Mouse (Mus musculus): ENCODE measurements around the gene Aspm.

DNA sequence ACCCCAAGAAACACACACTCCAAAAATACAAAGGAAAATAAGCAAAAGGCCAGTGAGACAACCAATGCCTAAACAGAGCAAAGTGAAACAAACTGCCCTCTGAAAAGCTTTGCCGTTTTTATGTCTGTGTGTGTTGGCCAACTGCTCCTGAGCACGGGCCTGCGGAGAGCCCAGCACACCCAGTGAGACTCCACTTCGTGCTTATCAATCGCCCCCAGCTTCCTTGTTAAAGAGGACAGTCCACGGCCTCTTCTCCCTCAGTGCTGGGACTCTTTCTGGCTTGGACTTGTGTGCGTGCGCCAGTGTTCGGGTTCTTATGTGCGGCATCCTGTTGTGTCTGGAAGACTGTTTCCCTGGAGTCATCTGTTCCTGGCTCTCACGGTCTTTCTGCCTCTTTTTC lies 11.4 kb downstream of the Aspm start:
- no peak for TF ChIP-seq NELFE (IDR thresholded peaks at IDR 0.05; ENCODE audit: low read depth, low read length)
- TF ChIP-seq ZMIZ1 (IDR thresholded peaks at IDR 0.05; ENCODE audit: low read depth, low read length), result no peak
- TF ChIP-seq CTCF (IDR thresholded peaks at IDR 0.05 in 2 of 3, conservative IDR thresholded peaks at IDR 0.05 in 1 of 3; ENCODE audit: control insufficient read depth in 1 of 3, insufficient read depth in 1 of 3, low read depth in 2 of 3, low read length in 3 of 3, poor library complexity in 1 of 3, severe bottlenecking in 1 of 3), result no peak
- no peak for TF ChIP-seq HCFC1 (IDR thresholded peaks at IDR 0.05; ENCODE audit: low read depth, low read length)
- no peak for TF ChIP-seq POLR2A (IDR thresholded peaks at IDR 0.05; ENCODE audit: control insufficient read depth in 1 of 2, insufficient read depth in 1 of 2, low read depth in 1 of 2, low read length in 2 of 2, poor library complexity in 1 of 2)
- TF ChIP-seq SIN3A (IDR thresholded peaks at IDR 0.05; ENCODE audit: low read length), result no peak
- TF ChIP-seq TBP (IDR thresholded peaks at IDR 0.05; ENCODE audit: low read depth, low read length), result no peak
- TF ChIP-seq MAX (IDR thresholded peaks at IDR 0.05; ENCODE audit: low read length), result no peak
- no peak for TF ChIP-seq KAT2A (conservative IDR thresholded peaks at IDR 0.05; ENCODE audit: low read depth, low read length)
